Mouse (Mus musculus): ENCODE measurements around the gene Slc36a1.

The Slc36a1 gene

GRCm38 (mm10) chr11:55204159-55204596 lies at the start of gene Slc36a1:
Gene Slc36a1, plus strand, starts transcription at chr11:55204350.
- DNase-seq: peak; percentile 95 to 96

DNA sequence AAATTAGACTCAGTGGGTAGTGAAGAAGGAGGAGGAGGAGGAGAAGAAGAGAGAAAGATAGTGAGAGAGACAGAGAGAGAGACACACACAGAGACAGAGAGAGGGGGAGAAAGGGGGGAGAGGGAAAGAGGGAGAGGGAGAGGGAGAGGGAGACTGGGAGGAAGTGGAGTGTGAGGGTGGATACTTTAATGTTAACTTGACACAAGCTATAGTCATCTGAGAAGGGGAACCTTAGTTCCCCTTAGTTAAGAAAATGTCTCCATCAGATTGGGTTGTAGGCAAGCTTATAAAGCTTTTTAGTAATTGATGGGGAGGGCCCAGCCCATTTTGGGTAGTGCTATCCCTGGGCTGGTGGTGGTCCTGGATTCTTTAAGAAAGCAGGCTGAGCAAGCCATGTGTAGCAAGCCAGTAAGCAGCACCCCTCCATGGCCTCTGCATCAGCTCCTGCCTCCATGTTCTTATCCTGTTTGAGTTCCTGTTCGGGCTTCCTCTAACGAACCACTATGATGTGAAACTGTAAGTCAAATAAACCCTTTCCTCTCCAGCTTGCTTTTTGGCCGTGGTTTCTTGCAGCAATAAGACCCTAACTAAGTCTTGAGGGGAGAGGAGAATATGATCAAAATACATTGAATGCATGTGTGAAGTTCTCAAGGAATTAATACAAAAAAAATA lies 49.6 kb upstream of the Slc36a1 start:
- no peak for DNase-seq

- no peak for DNase-seq
Measured at GRCm38 (mm10) chr11:55155070-55155421, 49.1 kb upstream of the Slc36a1 start.

GRCm38 (mm10) chr11:55158785-55159359 lies 45.3 kb upstream of the Slc36a1 start:
- DNase-seq: peak; percentile 84 to 89

DNA sequence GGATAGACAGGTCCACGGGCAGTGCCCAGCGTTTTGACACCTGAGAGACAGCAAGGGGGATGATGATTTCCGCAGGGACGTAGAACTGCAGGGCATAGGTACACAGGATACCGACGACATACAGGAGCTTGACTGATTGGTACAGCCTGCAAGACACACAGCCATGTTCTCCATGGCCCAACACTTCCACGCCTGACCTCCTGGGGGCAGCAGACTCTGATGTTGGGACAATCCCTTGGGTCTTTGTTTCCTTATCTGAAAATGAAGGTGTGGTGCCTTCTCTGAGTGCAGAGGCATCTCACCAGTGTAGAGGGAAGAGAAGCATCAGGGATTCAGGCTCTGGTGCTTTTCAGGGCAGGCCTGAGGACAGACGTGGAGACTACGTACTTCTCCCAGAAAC lies 41.5 kb upstream of the Slc36a1 start:
- DNase-seq: peak; percentile 68 to 70

DNA sequence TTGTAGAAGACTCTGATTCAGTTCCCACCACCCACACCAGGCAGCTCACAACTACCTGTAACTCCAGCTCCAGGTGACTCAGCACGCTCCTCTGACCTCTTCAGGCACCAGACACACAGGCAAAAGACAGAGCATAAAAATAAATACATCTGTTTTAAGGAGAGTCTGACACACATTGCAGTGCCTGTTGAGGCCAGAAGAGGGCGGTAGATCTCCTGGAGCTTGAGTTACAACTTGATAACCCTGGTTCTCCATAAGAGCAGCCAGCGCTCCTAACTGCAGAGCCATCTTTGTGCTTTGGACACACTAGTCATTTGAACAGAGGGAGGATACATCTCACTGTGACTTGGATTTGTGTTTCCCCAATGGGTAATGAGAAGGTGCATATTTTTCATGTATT lies 39.4 kb upstream of the Slc36a1 start:
- DNase-seq: peak; percentile 44 to 53

DNA sequence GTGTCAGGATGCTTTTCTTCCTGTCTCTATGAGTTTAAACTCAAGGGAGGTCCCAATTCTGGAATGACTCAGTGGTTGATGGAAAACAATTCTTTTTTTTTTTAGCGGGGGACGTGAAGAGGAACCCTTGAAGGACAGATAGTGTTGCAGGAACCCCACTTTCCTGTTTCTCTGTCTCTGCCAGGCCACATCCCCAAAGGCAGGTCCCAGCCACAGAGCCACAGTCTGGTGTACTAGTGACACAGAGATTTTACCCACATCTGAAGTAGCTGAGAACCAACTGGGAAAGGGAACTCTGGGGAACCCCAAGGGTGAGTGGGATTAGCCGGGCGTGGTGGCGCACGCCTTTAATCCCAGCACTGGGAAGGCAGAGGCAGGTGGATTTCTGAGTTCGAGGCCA lies 38.4 kb upstream of the Slc36a1 start:
- no peak for DNase-seq

DNA sequence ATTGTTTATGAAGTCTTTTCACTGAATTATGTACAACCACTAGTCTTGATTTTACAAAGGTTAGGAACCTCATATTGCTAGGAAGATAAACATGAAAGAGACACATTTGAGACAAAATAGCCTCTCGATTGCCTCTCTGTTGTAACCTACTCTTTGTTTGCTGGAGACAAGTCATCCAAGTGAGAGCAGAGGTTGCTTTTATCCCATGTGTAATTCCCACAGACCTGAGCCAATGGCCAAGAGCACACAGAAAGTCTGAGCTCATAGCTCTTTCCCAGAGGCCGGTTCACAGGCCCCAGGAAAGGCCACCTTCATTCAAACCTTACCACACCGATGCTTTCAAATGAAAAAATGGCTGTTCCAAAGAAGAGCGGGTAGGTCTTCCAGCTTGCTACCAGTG lies 35.6 kb upstream of the Slc36a1 start:
- no peak for DNase-seq

DNA sequence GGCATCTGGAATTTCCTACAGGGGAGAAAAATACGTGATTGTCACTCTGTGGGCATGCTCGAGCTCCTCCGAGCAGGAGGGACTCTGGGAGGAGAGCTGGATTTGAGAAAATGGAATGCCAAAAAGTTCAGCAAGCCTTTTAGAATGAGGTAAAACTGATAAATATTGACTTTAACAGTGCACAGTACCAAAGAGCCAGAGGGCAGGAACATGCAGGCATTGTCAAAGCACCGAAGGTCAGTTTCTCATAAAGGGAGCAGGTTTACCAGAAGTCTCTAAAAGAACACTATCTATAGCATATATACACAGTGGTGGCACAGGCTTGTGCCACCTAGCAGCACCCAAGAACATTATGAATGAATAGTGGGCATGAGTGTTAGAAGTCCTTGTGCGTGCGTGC lies 35.2 kb upstream of the Slc36a1 start:
- no peak for DNase-seq

DNA sequence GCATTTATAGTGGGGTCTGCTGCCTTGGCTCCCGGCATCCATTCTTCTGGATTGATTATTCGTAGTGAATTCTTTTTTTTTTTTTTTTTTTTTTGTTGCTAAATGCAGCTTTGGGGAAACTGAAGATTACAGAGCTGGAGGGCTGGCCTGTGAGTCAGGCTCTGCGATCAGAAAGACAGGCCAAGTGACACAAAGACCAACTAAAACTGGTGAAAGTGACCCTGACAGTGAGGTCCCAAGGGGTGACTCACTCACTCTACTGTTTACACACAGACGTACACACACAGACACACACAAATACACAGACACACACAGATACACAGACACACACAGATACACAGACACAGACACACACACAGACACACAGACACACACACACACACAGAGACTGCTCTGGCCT lies 33.6 kb upstream of the Slc36a1 start:
- no peak for DNase-seq

GRCm38 (mm10) chr11:55178830-55179229 lies 25.3 kb upstream of the Slc36a1 start:
- DNase-seq: no peak

GRCm38 (mm10) chr11:55179856-55180255 lies 24.3 kb upstream of the Slc36a1 start:
- DNase-seq: no peak

GRCm38 (mm10) chr11:55183124-55183523 lies 21.0 kb upstream of the Slc36a1 start:
- no peak for DNase-seq

- DNase-seq: no peak
Measured at GRCm38 (mm10) chr11:55184246-55184645, 19.9 kb upstream of the Slc36a1 start.

DNA sequence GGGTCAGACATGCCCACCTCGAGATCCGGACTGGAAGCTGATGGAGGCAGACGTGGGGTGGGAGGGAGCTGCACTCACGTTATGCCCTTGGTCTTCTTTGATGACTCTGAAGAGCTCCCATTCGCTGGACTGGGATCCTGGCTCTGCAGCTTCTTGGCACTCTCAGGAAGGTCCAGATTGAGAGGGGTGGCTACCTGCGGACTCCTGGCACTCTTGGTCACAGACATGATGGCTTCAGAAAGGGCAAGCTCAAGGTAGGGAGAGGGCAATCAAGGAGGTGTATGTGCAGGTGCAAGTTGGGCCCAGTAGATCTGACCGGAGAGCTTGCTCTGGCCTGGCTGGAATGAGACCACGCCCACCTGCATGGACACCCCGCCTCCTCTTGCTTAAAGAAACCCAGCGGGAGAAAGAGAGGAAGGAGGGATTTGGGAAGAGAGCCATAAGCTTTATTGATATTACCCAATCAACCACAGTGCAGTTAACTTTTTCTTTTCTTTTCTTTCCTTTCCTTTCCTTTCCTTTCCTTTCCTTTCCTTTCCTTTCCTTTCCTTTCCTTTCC lies 19.3 kb upstream of the Slc36a1 start, which contains the start of gene Slc36a2:
Slc36a2 (minus strand) TSS at position 345 of the 559 bp plus-strand sequence.
- no peak for DNase-seq

- DNase-seq: no peak
Measured at GRCm38 (mm10) chr11:55187292-55187691, 16.9 kb upstream of the Slc36a1 start.

- DNase-seq: no peak
Measured at GRCm38 (mm10) chr11:55187777-55188176, 16.4 kb upstream of the Slc36a1 start.

DNA sequence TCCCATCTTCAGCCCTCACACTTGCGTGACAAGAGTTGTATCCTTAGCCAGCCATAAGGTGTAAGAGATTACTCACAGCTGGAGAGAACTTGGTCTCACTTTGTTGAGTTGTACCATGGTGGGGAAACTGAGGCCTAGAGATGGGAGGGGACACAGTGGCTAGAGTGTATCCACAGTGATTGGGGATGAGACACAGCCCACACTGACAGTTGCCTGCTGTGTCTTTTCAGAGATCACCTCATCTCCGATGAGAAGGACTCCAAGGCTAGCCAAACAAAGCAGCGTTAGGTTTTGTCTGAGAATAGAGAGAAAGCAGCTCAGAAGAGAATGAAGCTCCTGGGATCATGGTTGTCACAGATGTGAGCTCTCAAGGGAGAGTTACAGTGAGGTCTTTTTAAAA lies 13.9 kb upstream of the Slc36a1 start:
- no peak for DNase-seq

GRCm38 (mm10) chr11:55197086-55197485 lies 7.1 kb upstream of the Slc36a1 start:
- no peak for DNase-seq

GRCm38 (mm10) chr11:55197740-55198510 lies 6.2 kb upstream of the Slc36a1 start:
- DNase-seq: peak in 1 of 2 experiments; percentile 7

GRCm38 (mm10) chr11:55204602-55205001 lies 452 bp downstream of the Slc36a1 start:
- peak in 1 of 2 experiments; percentile 13 for DNase-seq

GRCm38 (mm10) chr11:55208001-55208690 lies 4.0 kb downstream of the Slc36a1 start:
- DNase-seq: no peak

- no peak for DNase-seq
Measured at GRCm38 (mm10) chr11:55209032-55209431, 4.9 kb downstream of the Slc36a1 start.
